Mouse (Mus musculus) brain, embryonic 14.5 days (tissue): ENCODE measurements around the gene Scube2.

Source experiments
- CTCF ChIP-seq: fragments of 200-500 bp; IDR thresholded peaks from 2 replicates; pipeline ENCODE4 v1.5.1; 2012; ENCODE audit warnings: inconsistent platforms, mild to moderate bottlenecking, moderate library complexity, borderline replicate concordance; ENCODE audit not compliant: insufficient read depth, insufficient read length; ENCODE audit errors: extremely low read depth
- POLR2A ChIP-seq: fragments of 200-500 bp; IDR thresholded peaks from 2 replicates; pipeline ENCODE4 v1.6.1; 2012; ENCODE audit warnings: mild to moderate bottlenecking, inconsistent platforms, borderline replicate concordance; ENCODE audit not compliant: poor library complexity, insufficient read depth, insufficient read length, severe bottlenecking; ENCODE audit errors: extremely low read depth

DNA sequence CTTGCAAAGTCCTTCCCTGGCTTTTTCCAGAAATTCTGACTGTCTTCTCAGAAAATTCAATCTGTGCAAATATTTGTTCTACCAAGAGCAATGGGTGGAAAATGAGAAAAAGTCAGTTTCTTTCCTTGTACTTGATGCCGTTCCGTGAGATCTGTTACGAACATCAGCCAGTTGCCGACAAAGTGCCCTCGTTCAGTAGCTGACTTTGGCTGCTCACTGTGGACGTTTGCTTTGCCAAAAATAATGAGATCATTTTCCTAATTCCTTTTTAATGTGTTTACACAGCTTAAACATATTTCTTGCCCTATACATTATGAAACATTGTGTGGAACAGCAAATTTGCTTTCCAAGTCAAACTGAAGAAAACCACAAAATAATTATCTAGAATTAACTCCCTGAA is 30.6 kb downstream of the Scube2 start:
- TF ChIP-seq CTCF (no peak), POLR2A (no peak)
